Mouse (Mus musculus) urinary bladder, adult 2 months (tissue): ENCODE results near the gene Cenpi. TPM values are rescaled to one million over a fixed set of nuclear protein-coding genes. Genes with fewer than 3 reads are reported as not detected.

Source experiments
- DNase-seq: peaks from one replicate; pipeline ENCODE4 v3.0.0; 2022; ENCODE audit warnings: low spot score
- polyA plus RNA-seq: library from polyadenylated mRNA; depleted of rRNA; stranded (reverse); fragments of >200 nt; gene quantifications from 2 replicates; pipeline ENCODE4 v1.2.3, GENCODE M21; 2012; rRNA removed

Gene Cenpi
- polyA plus RNA-seq, 1 experiment, result 0.87 TPM

- no peak for DNase-seq
Observed at GRCm38 (mm10) chrX:134362156-134362555, 54.3 kb downstream of the Cenpi start.

- no peak for DNase-seq
Observed at GRCm38 (mm10) chrX:134365421-134365820, 57.5 kb downstream of the Cenpi start.

- no peak for DNase-seq
Observed at GRCm38 (mm10) chrX:134366547-134366946, 58.7 kb downstream of the Cenpi start.

GRCm38 (mm10) chrX:134371279-134371678 is 63.4 kb downstream of the Cenpi start:
- no peak for DNase-seq

GRCm38 (mm10) chrX:134374190-134374589 is 66.3 kb downstream of the Cenpi start:
- DNase-seq, result no peak

GRCm38 (mm10) chrX:134384896-134385295 is 77.0 kb downstream of the Cenpi start:
- no peak for DNase-seq

GRCm38 (mm10) chrX:134398972-134399371 is 91.1 kb downstream of the Cenpi start:
- no peak for DNase-seq

GRCm38 (mm10) chrX:134403863-134404583 is 96.1 kb downstream of the Cenpi start, which contains the start of gene Drp2:
Drp2 (plus strand) TSS chrX:134404551.
- DNase-seq, result no peak

- no peak for DNase-seq
Observed at GRCm38 (mm10) chrX:134404584-134404955, 96.7 kb downstream of the Cenpi start.

- DNase-seq, result no peak
Observed at GRCm38 (mm10) chrX:134409354-134409900, 101.5 kb downstream of the Cenpi start.

- no peak for DNase-seq
Observed at GRCm38 (mm10) chrX:134412096-134412495, 104.2 kb downstream of the Cenpi start.

Other genes with a start within 250 kb of the Cenpi start
- 11.5 and 13.0 TPM in 2 replicates for gene Cstf2, start 248.9 kb upstream of the Cenpi start, polyA plus RNA-seq
- gene Xkrx, start 146.0 kb upstream of the Cenpi start, polyA plus RNA-seq, result 3.4 and 3.8 TPM in 2 replicates
- not detected in 2 replicates for gene Arl13a, start 120.6 kb upstream of the Cenpi start, polyA plus RNA-seq
- 0.07 and 0.08 TPM in 2 replicates for gene Nox1, start 86.1 kb upstream of the Cenpi start, polyA plus RNA-seq
- gene Trmt2b, start 31.1 kb upstream of the Cenpi start, polyA plus RNA-seq, result 23.1 and 24.3 TPM in 2 replicates
- 0.61 and 0.83 TPM in 2 replicates for gene Tmem35a, start 12.9 kb upstream of the Cenpi start, polyA plus RNA-seq
- 1.5 TPM in 2 replicates for gene Drp2, start 96.5 kb downstream of the Cenpi start, polyA plus RNA-seq
- not detected in 2 replicates for gene Taf7l, start 168.4 kb downstream of the Cenpi start, polyA plus RNA-seq
- gene Timm8a1, start 233.8 kb downstream of the Cenpi start, polyA plus RNA-seq, result 8.6 and 9.2 TPM in 2 replicates